Mouse (Mus musculus) thymus, adult 2 months (tissue): ENCODE data around the gene Zfp846. TPM values are rescaled to one million over a fixed set of nuclear protein-coding genes. Genes with fewer than 3 reads are reported as not detected.

ENCODE experiments used
- DNase-seq: peaks from one replicate; pipeline ENCODE4 v3.0.0; 2021
- H3K27ac ChIP-seq: fragments of 200-500 bp; 2 replicates; pipeline ENCODE4 v1.5.1; 2012; ENCODE audit warnings: low read length, control low read depth; ENCODE audit not compliant: control insufficient read depth, insufficient read depth
- H3K27me3 ChIP-seq: fragments of 200-500 bp; 2 replicates; pipeline ENCODE4 v1.6.1; 2012; ENCODE audit warnings: mild to moderate bottlenecking, low read length, moderate library complexity, mixed read lengths; ENCODE audit not compliant: control insufficient read depth, insufficient read depth
- H3K36me3 ChIP-seq: fragments of 200-500 bp; 2 replicates; pipeline ENCODE4 v1.6.1; 2012; ENCODE audit warnings: mild to moderate bottlenecking, low read length, moderate library complexity; ENCODE audit not compliant: control insufficient read depth, insufficient read depth
- H3K4me1 ChIP-seq: fragments of 200-500 bp; replicated peaks from 2 replicates; pipeline ENCODE4 v1.6.1; 2012; ENCODE audit warnings: low read length; ENCODE audit not compliant: control insufficient read depth, insufficient read depth
- H3K4me3 ChIP-seq: fragments of 200-500 bp; 2 replicates; pipeline ENCODE4 v1.5.1; 2012; ENCODE audit warnings: mild to moderate bottlenecking, low read length, control low read depth, moderate library complexity; ENCODE audit not compliant: control insufficient read depth, insufficient read depth
- CTCF ChIP-seq: fragments of 200-500 bp; IDR thresholded peaks from 2 replicates; pipeline ENCODE4 v1.5.1; 2012; ENCODE audit warnings: mild to moderate bottlenecking, control low read depth, low read length, moderate library complexity, borderline replicate concordance; ENCODE audit not compliant: control insufficient read depth, poor library complexity, insufficient read depth; ENCODE audit errors: extremely low read depth
- POLR2A ChIP-seq: fragments of 200-500 bp; IDR thresholded peaks from 2 replicates; pipeline ENCODE4 v1.6.1; 2012; ENCODE audit warnings: mild to moderate bottlenecking, low read length, control low read depth, moderate library complexity; ENCODE audit not compliant: control insufficient read depth, poor library complexity, insufficient read depth; ENCODE audit errors: extremely low read depth
- WGBS: fragments of 180-500 bp; shearing (Covaris S2); methylation state at CpG from one replicate; pipeline ENCODE4 v1.1.7; 2018; 5-methylcytosine and 5-hydroxymethylcytosine counted together
- polyA plus RNA-seq: library from polyadenylated mRNA; depleted of rRNA; stranded (reverse); fragments of >200 nt; gene quantifications from 2 replicates; pipeline ENCODE4 v1.2.3, GENCODE M21; 2012

The Zfp846 gene
- polyA plus RNA-seq, 1 experiment = 7.5 TPM

DNA sequence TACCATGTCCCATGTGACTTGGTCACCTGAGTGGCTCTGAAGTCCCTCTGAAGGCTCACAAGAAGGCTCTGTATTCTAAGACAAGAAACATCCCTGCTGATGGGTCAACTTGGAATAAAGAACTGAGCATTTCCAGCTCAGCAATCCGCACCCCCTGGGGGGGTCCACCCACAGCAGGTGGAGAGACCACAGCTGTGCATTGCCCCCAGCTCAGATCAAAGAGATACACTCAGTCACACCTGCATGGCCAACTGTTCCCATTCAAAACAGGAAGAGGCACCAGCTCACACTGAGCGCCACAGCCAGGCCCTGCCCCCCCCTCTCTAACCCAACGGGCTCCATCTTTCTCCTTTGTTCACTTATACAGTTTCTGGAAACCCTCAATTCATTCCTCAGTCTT lies 55.2 kb downstream of the Zfp846 start:
- DNase-seq = peak; percentile 90
- peak overlapping the region; percentile 99 for H3K27ac ChIP-seq
- H3K4me1 ChIP-seq = peaks cover 42% of the 10 kb centered on the region
- peaks cover 25% of the 10 kb centered on the region for H3K36me3 ChIP-seq
- no peaks in the 10 kb centered on the region for H3K27me3 ChIP-seq
- WGBS = 10% methylated on average over 3 of the region's 3 CpGs
- no peak for TF ChIP-seq POLR2A
- peak; percentile 59; the same call in 1 of the 2 replicates for TF ChIP-seq CTCF
- H3K4me3 ChIP-seq = no peak overlapping the region

DNA sequence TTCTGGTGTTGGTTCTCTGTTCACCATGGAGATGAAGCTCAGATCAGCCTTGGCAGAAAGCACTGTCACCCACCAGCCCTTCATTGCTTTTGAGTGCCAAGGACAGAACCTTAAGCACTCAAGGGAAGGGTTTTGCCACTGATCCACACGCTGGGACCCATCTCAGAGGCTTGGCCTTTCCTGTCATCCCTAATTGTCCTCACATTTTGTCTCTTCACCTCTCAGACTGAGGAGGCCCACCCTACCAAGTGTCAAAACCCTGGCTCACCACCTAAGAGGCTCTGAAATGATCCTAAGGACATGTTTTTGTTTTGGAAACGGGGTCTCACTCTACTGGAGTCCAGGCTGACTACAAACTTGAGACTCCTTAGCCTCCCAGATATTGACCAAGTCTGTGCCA lies 55.7 kb downstream of the Zfp846 start:
- Histone ChIP-seq H3K4me1 (peaks cover 42% of the 10 kb centered on the region), H3K36me3 (peaks cover 25% of the 10 kb centered on the region), H3K27ac (peak overlapping the region; percentile 99), H3K27me3 (no peaks in the 10 kb centered on the region), H3K4me3 (no peak overlapping the region)
- peak; percentile 35 for DNase-seq
- TF ChIP-seq CTCF = no peak
- no peak for TF ChIP-seq POLR2A
- 88% methylated on average over 2 of the region's 2 CpGs for WGBS

DNA sequence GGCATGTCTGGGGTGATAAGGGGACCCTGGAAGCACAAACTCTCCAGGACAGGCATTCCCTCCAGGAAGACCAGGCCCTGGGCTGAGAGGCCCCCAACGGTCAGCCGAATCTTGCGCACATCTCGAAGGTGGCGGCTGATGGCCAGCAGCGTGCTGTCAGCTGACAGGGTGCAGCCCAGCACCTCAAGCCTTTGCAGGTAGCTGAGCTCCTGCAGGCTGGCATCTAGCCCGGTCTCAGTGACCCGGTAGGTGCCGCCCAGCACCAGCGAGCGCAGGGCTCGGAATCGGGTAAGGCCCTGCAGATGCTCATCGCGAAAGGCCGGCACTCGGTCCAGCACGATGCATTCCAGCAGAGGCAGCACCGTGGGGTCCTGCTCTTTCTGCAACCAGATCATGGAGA lies 57.5 kb downstream of the Zfp846 start:
- peaks cover 42% of the 10 kb centered on the region for H3K4me1 ChIP-seq
- H3K4me3 ChIP-seq = peak overlapping the region; percentile 28
- H3K36me3 ChIP-seq = peaks cover 25% of the 10 kb centered on the region
- H3K27me3 ChIP-seq = no peaks in the 10 kb centered on the region
- peak; percentile 22 for DNase-seq
- TF ChIP-seq CTCF (no peak), POLR2A (no peak)
- WGBS = 97% methylated on average over 19 of the region's 19 CpGs
- peak overlapping the region; percentile 96 for H3K27ac ChIP-seq

DNA sequence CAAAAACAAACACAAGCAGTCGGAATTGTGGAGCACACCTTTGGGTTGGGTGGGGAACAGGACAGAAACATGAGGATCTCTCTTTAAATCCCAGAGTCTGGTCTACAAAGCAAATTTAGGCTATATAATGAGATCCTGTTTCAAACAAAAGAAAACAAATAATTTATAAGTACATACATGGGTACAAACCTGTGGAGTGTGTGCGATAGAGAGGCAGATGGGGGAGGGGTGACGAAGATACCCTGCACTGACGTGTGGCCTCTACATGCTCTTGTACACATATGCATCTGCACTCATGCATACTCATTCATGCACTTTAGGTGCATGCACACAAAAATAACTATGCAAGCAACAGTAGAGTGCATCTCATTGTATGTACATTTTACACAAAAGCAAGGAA lies 58.4 kb downstream of the Zfp846 start:
- DNase-seq = peak; percentile 46
- peak overlapping the region; percentile 96 for H3K27ac ChIP-seq
- peaks cover 25% of the 10 kb centered on the region for H3K36me3 ChIP-seq
- 72% methylated on average over 4 of the region's 4 CpGs for WGBS
- peak overlapping the region; percentile 28 for H3K4me3 ChIP-seq
- TF ChIP-seq CTCF (no peak), POLR2A (no peak)
- H3K4me1 ChIP-seq = peaks cover 39% of the 10 kb centered on the region
- no peaks in the 10 kb centered on the region for H3K27me3 ChIP-seq

DNA sequence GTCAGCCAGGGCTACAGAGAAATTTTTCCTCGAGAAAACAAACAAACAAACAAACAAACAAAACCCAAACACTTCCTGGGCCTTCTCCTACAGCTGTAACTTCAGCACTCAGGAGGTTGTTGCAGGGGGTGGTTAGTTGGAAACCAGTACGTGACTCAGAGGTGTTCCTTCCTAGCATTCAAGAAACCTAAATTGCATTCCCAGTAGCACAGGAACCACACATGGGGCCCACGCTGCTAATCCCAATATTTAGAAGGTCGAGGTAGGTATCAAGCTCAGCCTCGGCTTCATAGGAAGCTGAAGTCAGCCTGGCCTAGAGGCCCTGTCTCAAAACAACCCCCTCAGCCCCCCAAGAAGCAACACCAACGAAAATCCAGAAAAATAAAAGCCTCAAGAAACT lies 60.4 kb downstream of the Zfp846 start:
- no peaks in the 10 kb centered on the region for H3K27me3 ChIP-seq
- H3K4me3 ChIP-seq = peak overlapping the region; percentile 83
- peak overlapping the region; percentile 70 for H3K27ac ChIP-seq
- H3K4me1 ChIP-seq = peaks cover 36% of the 10 kb centered on the region
- 25% methylated on average over 6 of the region's 6 CpGs for WGBS
- H3K36me3 ChIP-seq = peaks cover 31% of the 10 kb centered on the region
- TF ChIP-seq CTCF (no peak), POLR2A (no peak)
- DNase-seq = peak; percentile 33

DNA sequence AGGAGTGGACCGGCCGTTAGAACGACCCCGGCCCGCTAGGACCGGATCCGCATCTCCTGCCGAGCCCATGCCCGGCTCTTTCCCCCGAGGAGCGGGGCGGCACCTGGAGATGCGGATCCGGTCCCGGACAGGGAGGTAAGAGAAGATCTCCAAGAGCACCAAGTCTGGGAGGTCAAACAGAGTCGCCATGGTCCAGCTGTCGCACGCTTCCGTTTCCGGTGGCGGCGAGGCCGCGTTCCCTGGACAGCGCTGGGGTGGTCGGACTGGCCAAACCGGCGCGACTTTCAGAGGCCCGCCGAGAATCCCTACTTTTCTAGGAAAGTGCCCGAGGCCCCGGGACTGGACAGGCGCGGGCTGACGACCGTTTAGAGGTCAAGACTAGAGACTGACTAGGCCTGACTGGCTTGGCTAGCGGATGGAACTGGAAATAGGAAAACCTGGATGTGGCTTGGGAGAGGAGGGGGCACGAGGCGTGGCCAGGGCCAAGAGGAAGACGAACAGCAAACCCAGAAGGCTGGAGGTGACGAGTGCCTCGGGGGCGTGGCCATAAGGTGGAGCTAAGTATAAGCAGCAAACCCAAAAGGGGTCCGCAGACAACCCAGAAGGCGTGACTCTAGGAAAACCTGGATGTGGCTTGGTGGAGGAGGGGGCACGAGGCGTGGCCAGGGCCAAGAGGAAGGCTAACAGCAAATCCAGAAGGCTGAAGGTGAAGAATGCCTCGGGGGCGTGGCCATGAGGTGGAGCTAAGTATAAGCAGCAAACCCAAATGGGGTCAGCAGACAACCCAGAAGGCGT lies 61.2 kb downstream of the Zfp846 start, which contains the start of gene Ubl5:
Gene Ubl5 (plus strand): TSS at position 778 of the 795 bp plus-strand sequence.
- 0 out of 2 replicates have a peak, but pooled peaks have one; percentile 26 for TF ChIP-seq CTCF
- peak; percentile 76; the same call in 1 of the 2 replicates for TF ChIP-seq POLR2A
- Histone ChIP-seq H3K36me3 (peaks cover 30% of the 10 kb centered on the region), H3K4me1 (peaks cover 31% of the 10 kb centered on the region), H3K27me3 (no peaks in the 10 kb centered on the region), H3K4me3 (peak within 1 kb of the TSS; percentile 83), H3K27ac (peak within 1 kb of the TSS; percentile 89)
- 4% methylated on average over 51 of the region's 51 CpGs for WGBS
- DNase-seq = peak; percentile 94

DNA sequence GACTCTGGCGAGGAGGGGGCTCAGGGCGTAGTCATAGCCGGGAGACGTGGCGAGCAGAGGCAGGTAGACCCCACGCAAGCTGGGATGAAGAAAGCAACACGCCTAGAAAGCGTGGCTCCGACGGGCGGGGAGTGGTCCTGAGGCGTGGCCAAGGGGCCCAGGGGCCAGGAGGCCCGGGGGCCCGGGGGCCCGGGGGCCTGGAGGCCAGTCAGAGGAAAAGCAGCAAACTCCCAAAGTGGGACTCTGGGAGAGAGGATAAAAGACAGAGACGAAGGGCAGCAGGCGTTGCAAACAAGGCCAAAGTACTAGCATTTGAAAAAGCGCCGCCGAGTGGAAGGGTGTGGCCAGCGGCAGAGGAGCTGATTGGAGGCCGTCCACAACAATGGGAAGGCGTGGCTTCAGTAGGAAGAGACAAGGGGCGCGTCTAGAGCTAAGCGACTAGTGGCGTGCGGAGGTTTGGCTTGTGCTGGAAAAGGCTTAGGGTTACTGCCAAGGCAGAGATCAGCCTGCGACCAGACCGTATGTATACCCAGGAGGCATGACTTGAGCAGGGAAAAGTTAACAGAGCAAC lies 61.9 kb downstream of the Zfp846 start:
- TF ChIP-seq CTCF = peak; percentile 29; the same call in 1 of the 2 replicates
- no peak for TF ChIP-seq POLR2A
- Histone ChIP-seq H3K36me3 (peaks cover 25% of the 10 kb centered on the region), H3K27ac (peak overlapping the region; percentile 89), H3K4me3 (peak overlapping the region; percentile 83), H3K27me3 (no peaks in the 10 kb centered on the region), H3K4me1 (peaks cover 26% of the 10 kb centered on the region)
- under 1% methylated on average over 30 of the region's 30 CpGs for WGBS
- peak; percentile 89 for DNase-seq
